Mouse (Mus musculus): ENCODE measurements around the gene Tet2.

Gene Tet2

DNA sequence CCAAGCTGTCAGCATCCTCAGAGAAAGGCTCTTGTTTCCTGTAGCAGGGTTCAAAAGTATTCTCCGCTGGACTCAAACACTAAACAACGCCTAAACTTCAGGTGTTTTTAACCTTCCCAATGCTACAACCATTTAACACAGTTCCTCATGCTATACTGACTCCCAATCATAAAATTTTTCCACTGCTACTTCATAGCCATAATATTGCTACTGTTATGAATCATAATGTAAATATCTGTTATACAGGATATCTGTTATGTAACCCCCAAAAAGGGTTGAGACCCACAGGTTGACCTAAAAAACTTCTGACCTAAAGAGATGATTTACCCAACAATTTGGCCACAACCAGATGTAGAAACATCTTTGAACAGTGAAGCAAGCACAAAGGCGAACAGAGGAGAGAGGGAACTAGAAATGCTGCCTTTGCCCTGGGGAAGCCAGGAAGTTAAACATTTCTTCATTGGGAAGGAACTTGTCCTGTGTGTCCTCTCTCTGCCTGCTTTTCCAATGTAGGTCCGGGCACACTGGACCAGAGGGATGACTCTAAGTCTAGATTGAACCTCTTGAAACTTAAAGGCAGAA, 108.6 kb downstream of the Tet2 start:
- DNase-seq (ENCODE audit: low spot score) = no peak

- DNase-seq (ENCODE audit: low spot score) = no peak
Observed at GRCm38 (mm10) chr3:133435774-133436148, 109.2 kb downstream of the Tet2 start.

DNA sequence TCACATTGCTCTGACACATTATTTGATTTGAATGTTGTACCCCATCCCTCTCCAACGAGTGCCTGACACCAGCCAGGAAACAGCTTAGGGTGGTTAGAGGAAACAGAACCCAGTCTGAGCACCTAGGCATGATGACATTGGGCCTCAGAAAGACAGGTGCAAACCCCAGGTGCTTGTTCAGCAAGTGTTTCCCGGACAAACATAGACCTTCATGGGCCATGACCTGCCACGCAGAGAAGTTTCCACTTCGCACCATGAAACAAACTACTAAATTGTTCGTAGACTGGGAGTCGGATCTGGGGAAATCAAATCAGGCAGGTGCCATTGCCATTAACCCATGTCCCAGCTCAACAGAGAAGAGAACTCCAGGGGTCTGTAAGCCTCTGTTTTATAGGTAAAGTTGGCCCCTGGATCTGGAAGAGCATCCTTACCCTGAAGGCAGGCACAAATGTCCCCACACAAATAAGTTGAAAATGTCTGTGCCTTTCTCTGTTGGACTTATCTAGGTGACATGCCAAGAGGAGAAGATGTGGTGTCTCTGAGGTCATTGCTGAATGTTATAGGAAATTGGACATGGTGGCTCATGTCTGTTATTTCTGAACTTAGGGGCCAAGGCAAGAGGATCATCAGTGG, 109.7 kb downstream of the Tet2 start:
- DNase-seq (ENCODE audit: low spot score) = no peak

GRCm38 (mm10) chr3:133429394-133430173, 115.4 kb downstream of the Tet2 start:
- no peak for DNase-seq (ENCODE audit: low spot score)

DNA sequence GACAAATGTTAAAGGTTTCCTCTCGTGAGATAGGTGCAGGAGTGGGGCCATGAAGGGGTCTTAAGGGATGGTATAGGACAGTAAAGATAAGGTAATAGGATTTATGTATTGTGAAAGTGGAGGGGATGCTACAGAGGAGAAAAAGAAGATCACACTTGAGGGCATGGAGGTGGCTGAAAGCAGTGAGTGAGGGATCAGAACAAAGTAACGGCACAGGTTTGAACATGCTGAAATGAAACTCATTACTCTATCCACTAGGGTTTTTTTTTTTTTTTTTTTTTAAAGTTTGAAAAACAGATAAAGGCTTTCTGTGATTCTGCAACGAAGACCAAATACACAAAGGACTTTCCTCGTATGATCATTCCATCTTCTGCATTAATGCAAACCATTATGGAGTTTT, 116.9 kb downstream of the Tet2 start:
- no peak for DNase-seq (ENCODE audit: low spot score)

GRCm38 (mm10) chr3:133423073-133423472, 121.9 kb downstream of the Tet2 start:
- no peak for DNase-seq (ENCODE audit: low spot score)

DNA sequence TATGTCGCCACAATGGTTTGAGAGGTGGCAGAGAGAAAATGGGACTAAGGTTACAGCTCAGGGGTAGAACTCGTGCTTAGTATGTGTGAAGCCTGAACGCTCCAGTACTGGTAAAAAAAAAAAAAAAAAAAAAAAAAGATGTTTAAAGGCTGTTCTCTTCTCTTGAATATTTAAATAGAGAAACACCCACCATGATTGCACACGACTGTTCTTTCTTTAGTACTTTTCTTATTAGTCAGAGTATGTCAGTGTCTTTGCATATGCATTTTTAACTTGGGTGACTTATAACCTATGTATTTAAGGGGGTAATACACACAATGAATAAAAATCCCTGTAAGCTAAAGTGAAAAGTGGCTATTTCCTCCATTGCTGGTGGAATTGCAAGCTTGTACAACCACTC, 130.2 kb downstream of the Tet2 start:
- no peak for DNase-seq (ENCODE audit: low spot score)
